Mouse (Mus musculus) layer of hippocampus, postnatal 14 days (tissue): ENCODE data around the gene Mslnl. TPM values are rescaled to one million over a fixed set of nuclear protein-coding genes. Genes with fewer than 3 reads are reported as not detected.

Source experiments
- DNase-seq, 2 experiments: peaks; one replicate each; pipeline ENCODE4 v3.0.0; 2021 to 2022; ENCODE audit warnings: low spot score in 2 of 2, mixed read lengths in 1 of 2
- microRNA-seq, 2 experiments: library from miRNA; unstranded; fragments of <30 nt; microRNA quantifications; one replicate each; pipeline ENCODE4 v1.2.0; 2021
- total RNA-seq, 2 experiments: library from RNA; stranded (reverse); gene quantifications; 2 replicates each; pipeline ENCODE4 v1.2.3; 2021

Gene Mslnl
- total RNA-seq, 2 experiments from 2014 or later, result 0.12 TPM; not detected in 1

DNA sequence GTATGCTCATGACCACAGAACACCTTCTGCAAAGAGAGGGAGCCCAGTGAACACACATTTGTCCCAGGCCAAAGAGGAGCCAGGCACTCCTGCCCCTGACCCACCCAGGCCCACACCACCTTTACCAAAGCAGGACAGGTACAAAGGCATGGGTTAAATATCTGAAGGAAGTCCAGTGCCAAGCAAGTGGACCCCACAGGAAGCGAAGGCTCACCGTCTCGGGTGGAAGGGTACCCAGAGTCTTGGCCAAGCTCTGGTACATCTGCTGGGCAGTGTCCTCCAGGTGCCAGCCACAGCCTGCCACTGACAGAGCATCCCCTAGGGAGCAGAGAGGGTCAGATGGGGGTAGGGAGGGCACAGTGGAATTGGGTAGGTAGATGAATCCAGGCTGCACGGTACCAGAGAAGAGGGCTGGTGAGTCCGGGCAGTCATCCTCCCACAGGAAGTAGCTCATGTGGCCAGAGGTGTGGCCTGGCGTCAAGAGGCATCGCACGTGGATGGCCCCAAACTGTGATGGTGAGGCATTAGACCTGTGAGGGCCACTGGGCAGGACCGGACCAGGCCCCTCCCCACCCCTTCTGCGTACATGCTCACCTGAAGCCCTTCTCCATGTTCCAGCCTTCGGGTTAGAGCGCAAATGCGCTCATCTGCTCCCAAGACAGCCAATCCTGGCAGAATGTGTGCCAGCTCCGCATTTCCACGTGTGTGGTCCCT is 48.2 kb downstream of the Mslnl start:
- DNase-seq, result no peak

DNA sequence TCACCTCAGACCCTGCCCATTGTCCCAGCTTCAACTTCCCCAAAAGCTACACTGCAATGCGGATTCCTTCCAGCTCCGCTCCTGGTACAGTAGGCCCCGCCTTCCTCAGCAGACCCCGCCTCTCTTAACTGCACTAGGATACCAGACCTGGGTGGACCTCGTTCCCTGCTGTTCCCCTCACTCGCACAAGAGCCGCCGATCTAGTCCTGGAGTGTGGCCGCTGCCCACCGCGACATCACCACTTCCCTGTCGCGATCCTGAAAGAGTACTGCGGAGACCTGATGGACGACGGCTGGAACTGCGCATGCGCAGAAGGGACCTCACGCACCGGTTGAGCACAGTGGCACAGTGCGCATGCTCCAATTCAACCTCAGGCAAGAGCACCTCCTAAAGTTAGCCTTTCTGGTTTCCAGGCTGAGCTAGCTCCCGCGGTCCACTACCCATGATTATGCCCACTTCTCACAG is 49.5 kb downstream of the Mslnl start, which contains the start of gene Haghl:
TSS of gene Haghl (minus strand) at position 393 of the 465 bp plus-strand sequence.
- peak; percentile 98 to 99 for DNase-seq

DNA sequence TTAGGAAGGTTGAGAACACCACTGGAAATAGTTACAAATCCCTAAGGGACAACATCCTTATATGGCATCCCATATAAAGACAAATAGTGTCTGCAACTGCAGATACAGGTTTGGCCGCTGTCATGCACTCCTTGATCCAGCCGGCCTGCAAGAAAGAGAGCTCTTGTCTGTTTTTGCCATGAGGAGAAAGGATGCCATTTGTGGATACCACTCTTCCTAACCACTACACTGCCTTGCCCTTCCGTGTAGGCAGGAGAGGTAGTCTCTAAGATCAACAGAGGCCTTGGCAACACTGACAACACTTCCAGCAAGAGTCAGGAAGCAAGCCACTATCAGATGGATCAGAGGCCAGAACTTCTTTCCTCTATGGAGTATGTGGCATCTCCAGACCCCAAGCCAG is 50.4 kb downstream of the Mslnl start, which contains the start of gene Ccdc78:
TSS of gene Ccdc78 (plus strand) at position 301 of the 400 bp plus-strand sequence.
- DNase-seq, result no peak

DNA sequence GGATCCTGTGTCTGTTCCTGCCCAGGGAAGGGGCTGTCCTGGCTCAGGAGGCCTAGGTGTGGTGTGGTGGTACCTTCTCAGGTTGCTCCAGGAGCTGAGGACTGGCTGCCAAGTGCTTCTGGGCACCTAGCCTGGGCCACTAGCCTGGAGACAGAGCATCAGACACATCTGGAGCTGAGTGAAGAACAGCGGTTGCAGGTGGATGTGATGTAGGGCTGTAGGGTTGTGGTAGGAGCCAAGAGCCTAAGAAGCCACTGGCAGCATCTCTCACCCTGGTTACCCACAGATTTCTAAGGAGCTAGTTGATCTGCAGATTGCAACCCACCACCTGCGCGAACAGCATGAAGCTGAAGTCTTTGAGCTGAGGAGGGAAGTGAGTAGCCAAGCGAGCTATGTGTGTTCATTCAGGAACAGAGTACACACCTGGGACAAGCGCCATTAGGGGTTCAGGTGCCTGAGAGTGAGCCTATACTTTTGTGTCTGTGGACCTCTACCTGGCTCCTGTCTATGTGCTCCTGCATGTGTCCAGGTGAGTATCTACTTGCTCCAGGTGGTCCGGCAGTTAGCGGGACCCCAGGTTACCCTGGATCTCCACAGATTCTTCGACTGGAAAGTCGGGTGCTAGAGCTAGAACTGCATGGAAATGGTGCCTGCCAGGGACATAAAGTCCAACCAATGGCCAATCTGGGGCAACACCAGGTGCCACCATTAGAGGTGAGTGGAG is 51.1 kb downstream of the Mslnl start:
- no peak for DNase-seq

DNA sequence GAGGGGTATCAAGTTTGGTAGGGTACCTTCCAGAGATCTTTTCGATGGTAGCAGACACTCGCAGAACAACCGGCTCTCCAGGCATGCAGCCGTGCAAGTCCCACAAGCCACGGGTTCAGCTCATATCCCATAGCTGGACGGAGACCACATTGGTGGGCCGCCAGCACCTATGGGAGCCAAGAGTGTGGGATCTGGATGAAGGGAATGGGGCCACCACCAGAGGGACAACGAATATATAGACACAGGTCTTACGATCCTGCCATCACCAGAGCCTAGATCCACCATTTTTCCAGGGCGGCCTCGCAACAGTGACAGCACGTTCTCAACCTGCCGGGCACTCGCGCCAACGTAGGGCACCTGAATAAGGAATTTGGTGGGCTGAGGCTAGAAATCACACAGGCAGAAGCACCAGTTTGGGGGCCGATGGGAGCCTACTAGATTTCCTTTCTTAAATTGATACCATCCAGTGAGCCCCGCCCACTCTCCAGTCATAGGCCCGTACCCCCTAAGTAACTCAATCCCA is 55.5 kb downstream of the Mslnl start:
- DNase-seq, result no peak

DNA sequence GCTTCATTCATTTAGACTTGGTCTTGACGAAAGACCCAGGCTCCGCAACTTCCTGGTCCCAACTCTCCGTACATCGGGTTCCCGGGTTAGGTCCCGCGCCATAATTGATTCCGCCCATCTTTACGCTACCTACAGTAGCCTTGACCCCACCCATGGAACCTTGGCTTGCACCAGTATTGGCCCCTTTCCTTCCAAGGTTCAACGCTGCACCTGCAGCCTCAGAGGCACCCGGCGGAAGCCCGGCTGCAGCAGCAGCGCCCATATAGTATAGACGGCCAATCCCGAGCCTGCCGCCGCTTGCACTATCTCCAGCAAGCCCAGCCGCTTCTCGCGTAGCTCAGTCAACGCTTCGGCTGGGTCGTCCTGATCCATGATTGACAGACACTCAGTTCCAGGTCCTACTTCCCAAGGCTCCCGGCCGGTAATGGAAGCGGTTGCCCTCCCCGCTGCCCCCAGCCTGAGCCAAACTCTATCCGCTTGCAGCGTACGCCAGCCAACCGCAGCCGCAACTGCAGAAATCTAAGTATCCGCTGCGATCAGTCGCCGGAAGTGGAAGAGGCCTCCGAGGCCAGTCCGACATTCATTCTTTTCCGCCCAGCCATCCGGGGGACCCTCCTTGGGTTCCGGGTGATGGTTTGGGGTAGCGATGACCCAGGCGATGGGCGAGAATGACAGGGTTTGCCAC is 56.1 kb downstream of the Mslnl start:
- peak; percentile 86 to 89 for DNase-seq

DNA sequence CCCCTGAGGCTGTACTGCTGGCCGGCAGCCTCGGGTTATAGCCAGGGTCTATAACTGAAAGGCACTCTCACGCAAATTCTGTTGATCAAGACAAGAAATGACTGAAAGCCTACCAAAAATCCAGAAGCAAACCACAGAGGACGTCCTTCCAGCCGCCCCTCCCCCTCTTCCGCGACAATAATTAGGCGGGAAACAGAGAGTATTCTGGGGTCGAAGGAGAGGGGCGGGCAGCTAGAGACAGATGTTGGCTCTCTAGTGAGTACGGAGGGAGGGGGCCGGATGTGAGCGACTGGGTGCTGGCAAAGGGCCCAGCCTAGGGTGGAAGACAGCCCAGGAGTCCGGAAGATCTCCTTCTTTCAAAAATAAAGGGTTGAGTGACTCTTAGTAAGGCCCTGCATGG is 56.8 kb downstream of the Mslnl start, which contains the start of gene Fam173a:
TSS of gene Fam173a (minus strand) at position 287 of the 400 bp plus-strand sequence.
- DNase-seq, result peak; percentile 66 to 73

DNA sequence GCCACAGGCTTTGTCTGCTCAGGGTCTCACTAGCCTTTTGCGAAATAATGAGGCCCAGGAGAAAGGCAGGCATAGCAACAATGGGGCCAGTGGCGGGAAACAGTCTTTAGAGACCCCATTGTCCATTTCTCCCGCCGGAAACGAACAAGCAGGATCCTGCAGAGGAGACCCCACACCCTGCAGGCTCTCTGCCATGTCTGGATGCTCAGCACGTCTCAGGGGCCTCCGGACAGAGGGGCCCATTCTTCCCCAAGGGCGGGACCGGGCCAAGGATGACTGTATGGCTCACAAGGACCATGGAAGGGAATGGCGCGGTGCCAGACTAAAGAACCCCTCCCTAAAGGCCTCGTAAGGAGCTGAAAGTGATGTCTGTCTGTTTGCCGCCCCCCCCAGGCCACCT is 58.4 kb downstream of the Mslnl start:
- no peak for DNase-seq

DNA sequence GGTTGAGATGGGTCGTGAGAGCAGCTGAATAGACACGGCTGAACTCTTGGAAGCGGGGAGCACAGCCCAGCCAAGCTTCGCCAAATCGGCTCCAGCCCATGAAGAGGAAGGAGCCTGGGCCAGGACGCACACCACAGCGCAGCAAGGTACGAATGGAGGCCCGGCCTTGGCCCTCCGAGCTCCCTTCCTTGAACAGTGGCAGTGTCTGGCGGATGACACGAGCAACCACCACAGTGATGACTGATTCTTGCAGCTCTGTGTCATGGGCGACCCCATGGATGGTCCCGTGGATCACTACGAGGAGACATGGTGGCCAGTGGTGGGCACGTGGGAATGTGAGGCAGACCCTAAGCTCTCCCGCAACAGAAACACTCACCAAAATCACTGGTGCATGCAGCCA is 59.2 kb downstream of the Mslnl start:
- DNase-seq, result no peak

DNA sequence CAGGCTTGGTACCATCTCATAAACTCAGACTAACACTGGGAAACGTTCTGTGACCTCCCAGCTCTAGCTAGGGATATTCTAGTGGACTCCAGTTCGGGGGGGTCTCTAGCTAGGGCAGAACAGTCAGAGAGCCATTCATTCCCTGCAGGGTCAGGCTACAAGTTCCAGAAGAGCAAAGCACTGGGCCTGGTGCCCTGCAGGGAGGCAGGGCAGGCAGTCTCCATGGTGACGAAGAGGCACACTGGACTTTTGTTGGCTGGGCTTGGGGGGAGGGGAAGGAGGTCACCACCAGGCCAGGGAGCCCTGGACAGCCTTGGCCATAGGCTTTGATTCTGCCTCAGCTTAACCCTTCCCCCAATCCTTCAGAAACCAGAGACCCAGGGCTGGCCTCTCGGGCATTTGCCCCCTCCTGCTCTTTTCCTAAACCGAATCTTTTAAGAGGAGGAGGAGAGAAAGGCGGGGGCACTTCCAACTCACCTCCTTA is 59.8 kb downstream of the Mslnl start, which contains the start of gene AC134908.4:
TSS of gene AC134908.4 (minus strand) at position 51 of the 484 bp plus-strand sequence.
- DNase-seq, result peak in 1 of 2 experiments; percentile 73

DNA sequence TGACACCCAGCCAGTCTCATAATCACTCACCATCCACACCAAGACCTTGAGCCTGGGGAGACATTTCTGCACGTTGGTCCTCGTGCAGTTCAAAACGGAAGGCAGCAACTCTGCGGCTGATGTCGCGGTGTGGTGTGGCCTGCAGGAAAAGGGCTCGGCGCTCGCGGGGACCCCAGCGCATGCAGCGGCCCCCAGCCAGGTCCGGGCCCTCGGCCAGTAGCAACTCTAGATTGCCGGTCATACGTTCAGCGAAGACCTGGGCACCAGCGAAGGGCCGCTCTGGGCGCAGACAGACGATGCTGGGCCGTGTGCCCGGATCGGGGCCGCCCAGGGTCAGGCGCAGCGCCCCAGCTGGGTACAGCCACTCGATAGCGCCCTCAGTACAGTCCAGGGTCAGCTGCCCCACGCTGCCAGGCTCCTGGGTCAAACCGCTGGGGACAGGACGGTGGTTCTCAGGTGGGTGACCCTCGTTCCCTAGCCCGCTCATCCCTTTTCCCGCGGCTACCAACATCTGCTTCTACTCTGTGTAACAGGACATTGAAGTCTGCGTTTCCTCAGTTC is 60.4 kb downstream of the Mslnl start:
- no peak for DNase-seq

DNA sequence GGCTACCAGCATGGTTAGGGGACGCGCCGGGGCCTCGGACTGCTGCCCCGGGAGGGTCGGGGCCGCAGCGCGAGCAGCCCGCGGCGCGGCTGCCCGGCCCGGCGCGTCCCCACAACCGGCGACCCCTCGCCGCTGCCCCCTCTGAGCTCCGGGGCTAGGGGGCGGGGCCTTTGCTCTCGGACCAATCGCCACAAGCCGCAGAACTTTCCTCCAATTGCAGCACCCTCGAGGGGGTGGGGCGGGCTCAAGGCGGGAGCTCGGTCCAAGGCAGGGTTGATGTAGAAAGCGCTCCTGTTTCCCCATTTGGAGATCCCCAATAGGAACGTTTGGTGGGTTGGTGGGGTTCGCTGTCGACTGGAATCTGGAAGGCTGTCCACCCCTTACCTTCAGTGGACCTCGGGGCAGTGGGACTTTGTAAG is 61.1 kb downstream of the Mslnl start, which contains the start of gene Metrn:
TSS of gene Metrn (minus strand) at position 186 of the 419 bp plus-strand sequence.
- DNase-seq, result peak in 1 of 2 experiments; percentile 79

Small RNA genes within 50 kb of the gene (microRNA-seq; reads per million reads assigned to microRNA genes)
- gene Gm25083 (0 reads per million in 2 experiments), gene Mir6966 (1.4 to 1.8 reads per million in 2 experiments)

Other genes starting within 250 kb of the Mslnl start
- gene Sstr5, start 238.8 kb upstream of the Mslnl start, total RNA-seq, result under 1 TPM; 0.14 to 0.16 TPM
- 10 to 100 TPM; 78.2 to 81.1 TPM for gene Sox8, start 165.4 kb upstream of the Mslnl start, total RNA-seq
- gene Lmf1, start 157.0 kb upstream of the Mslnl start, total RNA-seq, result 10 to 100 TPM; 26.2 to 27.2 TPM
- gene Gng13, start 18.9 kb upstream of the Mslnl start, total RNA-seq, result 100 to 1,000 TPM in 1 of 2 experiments, 10 to 100 TPM in 1; 78.0 to 103 TPM
- 1 to 10 TPM; 3.1 to 3.3 TPM for gene Chtf18, start 8.6 kb upstream of the Mslnl start, total RNA-seq
- 10 to 100 TPM; 29.9 to 32.8 TPM for gene Rpusd1, start 8.4 kb upstream of the Mslnl start, total RNA-seq
- gene Msln, start 18.3 kb downstream of the Mslnl start, total RNA-seq, result 1 to 10 TPM; 1.2 to 1.8 TPM
- 10 to 100 TPM; 27.6 to 35.3 TPM for gene Narfl, start 37.7 kb downstream of the Mslnl start, total RNA-seq
- gene Haghl, start 49.6 kb downstream of the Mslnl start, total RNA-seq, result 100 to 1,000 TPM; 125 to 128 TPM
- gene Ccdc78, start 50.5 kb downstream of the Mslnl start, total RNA-seq, result under 1 TPM in 1 of 2 experiments, not detected in 1; 0.30 TPM
- gene Fam173a, start 56.9 kb downstream of the Mslnl start, total RNA-seq, result 10 to 100 TPM; 80.2 to 80.3 TPM
- gene AC134908.4, start 59.6 kb downstream of the Mslnl start, total RNA-seq, result not detected
- 10 to 100 TPM; 82.0 to 86.9 TPM for gene Metrn, start 61.1 kb downstream of the Mslnl start, total RNA-seq
- 100 to 1,000 TPM; 414 to 418 TPM for gene Fbxl16, start 73.0 kb downstream of the Mslnl start, total RNA-seq
- 10 to 100 TPM; 21.7 to 23.4 TPM for gene Wdr24, start 87.6 kb downstream of the Mslnl start, total RNA-seq
- gene Jmjd8, start 92.8 kb downstream of the Mslnl start, total RNA-seq, result 10 to 100 TPM; 64.3 to 65.0 TPM
- 100 to 1,000 TPM; 155 to 157 TPM for gene Stub1, start 97.4 kb downstream of the Mslnl start, total RNA-seq
- 10 to 100 TPM; 84.4 to 97.5 TPM for gene Rhbdl1, start 101.3 kb downstream of the Mslnl start, total RNA-seq
- 10 to 100 TPM; 26.7 to 31.1 TPM for gene Gm20683, start 105.7 kb downstream of the Mslnl start, total RNA-seq
- gene Rhot2, start 108.8 kb downstream of the Mslnl start, total RNA-seq, result 10 to 100 TPM; 95.6 to 97.8 TPM
- 10 to 100 TPM; 24.0 to 25.8 TPM for gene Wdr90, start 125.5 kb downstream of the Mslnl start, total RNA-seq
- gene Mcrip2, start 132.7 kb downstream of the Mslnl start, total RNA-seq, result 10 to 100 TPM; 29.2 to 39.0 TPM
- gene Mettl26, start 139.0 kb downstream of the Mslnl start, total RNA-seq, result 10 to 100 TPM; 39.3 to 44.7 TPM
- 1 to 10 TPM; 1.8 to 2.3 TPM for gene Wfikkn1, start 144.8 kb downstream of the Mslnl start, total RNA-seq
- 10 to 100 TPM; 48.6 to 52.2 TPM for gene Rab40c, start 183.7 kb downstream of the Mslnl start, total RNA-seq
- 100 to 1,000 TPM; 160 to 168 TPM for gene Pigq, start 208.9 kb downstream of the Mslnl start, total RNA-seq
- gene Nhlrc4, start 208.9 kb downstream of the Mslnl start, total RNA-seq, result not detected
- gene A930017K11Rik, start 216.5 kb downstream of the Mslnl start, total RNA-seq, result under 1 TPM in 1 of 2 experiments, not detected in 1; 0.14 TPM
- gene Capn15, start 249.8 kb downstream of the Mslnl start, total RNA-seq, result 10 to 100 TPM; 44.4 to 46.2 TPM